Mouse (Mus musculus): ENCODE results near the gene Stag2. TPM values are rescaled to one million over a fixed set of nuclear protein-coding genes. Genes with fewer than 3 reads are reported as not detected.

Stag2 gene
- polyA plus RNA-seq (2015; fragmentation: Nextera tagmentation; extraction: Ambion mirVana), result 28.6 and 31.7 TPM in 2 replicates

DNA sequence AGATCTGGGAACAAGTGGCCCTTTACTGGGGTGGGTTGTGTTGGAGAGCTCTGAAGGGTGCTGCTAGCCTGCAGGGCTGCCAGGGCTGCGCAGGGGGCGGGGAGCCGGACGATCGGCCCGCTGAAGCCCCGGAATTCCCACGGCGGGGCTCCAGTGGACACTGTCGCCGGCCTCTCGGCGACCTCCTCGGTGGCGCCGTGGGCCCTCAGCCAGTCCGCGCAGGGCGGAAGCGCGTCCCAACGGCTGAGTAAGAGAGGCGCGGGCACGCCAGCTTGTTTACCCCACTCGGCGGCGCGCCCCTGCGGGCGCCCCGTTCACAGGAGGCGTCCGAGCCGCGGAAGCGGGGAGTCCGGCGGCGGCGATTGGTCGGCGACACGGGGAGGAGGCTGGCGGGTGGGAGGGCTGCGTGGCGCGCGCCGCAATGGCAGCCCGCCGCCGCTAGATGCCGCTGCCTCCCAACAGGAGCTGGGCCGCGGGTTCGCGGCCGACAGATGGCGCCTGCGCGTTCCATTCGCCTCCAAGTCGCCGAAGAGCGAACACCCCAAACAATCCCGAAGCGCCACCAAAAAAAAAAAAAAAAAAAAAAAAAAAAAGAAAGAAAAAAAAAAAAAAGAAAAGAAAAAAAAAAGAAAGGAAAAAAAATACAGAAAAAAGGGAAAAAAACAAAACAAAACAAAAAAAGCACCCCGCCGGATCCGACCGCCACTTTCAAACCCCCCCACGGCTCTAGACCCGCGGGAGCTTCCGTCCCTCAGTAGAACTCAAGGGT is at the start of gene Stag2:
Gene Stag2 (plus strand): TSS at position 530 of the 769 bp plus-strand sequence.
- peak within 1 kb of the TSS; percentile 94 for H3K27ac ChIP-seq (ENCODE audit: low read length)

DNA sequence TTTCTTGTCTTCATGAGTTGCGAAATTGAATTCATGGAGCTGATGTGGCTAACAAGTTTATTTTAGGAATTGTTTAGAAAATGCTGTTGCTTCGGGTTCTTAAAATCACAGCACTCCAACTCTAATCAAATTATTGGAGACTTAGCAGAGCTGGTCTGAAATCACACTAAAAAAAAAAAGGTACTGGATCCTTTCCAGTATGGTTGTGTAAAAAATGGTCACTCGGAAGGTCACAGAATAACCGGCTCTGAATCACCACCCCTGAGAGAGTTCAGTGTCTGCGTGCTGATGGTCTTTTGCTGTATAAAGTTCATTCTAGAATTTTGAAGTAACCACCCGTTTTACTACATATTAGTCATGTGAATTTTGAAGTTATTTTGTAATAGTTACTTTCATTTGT is 42.0 kb upstream of the Stag2 start:
- H3K27me3 ChIP-seq (ENCODE audit: control insufficient read depth, insufficient read depth, low read depth, low read length), result no peaks in the 10 kb centered on the region
- H3K27ac ChIP-seq (ENCODE audit: low read length), result no peak overlapping the region
- WGBS (ENCODE audit: insufficient replicate concordance), result 69% methylated on average over 6 of the region's 6 CpGs

More for the DNA sequence above, at the start of gene Stag2:
- Histone ChIP-seq H3K36me3 (ENCODE audit: control insufficient read depth, insufficient read depth) (no peaks in the 10 kb centered on the region), H3K9ac (ENCODE audit: low read depth, low read length) (peak within 1 kb of the TSS; percentile 92), H3K4me3 (ENCODE audit: low read depth, low read length) (peak within 1 kb of the TSS; percentile 76), H3K4me2 (ENCODE audit: low read depth, low read length) (peak within 1 kb of the TSS; percentile 56), H3K27me3 (ENCODE audit: control insufficient read depth, insufficient read depth, low read depth, low read length) (no peaks in the 10 kb centered on the region), H3K4me1 (ENCODE audit: control insufficient read depth, low read depth, low read length) (peaks cover 4% of the 10 kb centered on the region), H3K9me3 (replicated peaks; ENCODE audit: control insufficient read depth, low read length) (no peaks in the 10 kb centered on the region)
- ATAC-seq (ENCODE audit: low read depth), result peak; percentile 86
- 12% methylated on average over 65 of the region's 76 CpGs for WGBS (ENCODE audit: insufficient replicate concordance)

DNA sequence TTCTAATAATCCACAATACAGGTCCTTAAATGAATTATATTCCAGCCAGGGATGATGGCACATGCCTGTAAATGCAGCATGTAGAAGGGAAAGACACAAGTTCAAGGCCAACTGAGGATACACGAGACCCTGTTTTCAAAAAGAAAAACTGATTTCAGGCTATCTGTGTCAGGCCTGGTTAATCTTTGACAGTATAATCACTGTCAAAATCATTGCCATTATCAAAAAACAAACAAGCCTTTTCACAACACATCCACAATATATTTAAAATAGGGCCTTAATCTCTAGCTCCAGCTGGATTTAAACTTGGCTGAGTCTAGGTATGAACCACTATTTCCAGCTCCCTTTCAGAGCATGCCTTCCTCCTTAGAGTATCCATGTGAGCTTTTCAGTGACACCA is 38.5 kb upstream of the Stag2 start:
- WGBS (ENCODE audit: insufficient replicate concordance), result 47% methylated on average over 1 of the region's 1 CpGs
- Histone ChIP-seq H3K27ac (ENCODE audit: low read length) (peak overlapping the region; percentile 30; the same call in 1 of the 2 replicates), H3K27me3 (ENCODE audit: control insufficient read depth, insufficient read depth, low read depth, low read length) (no peaks in the 10 kb centered on the region), H3K9me3 (replicated peaks; ENCODE audit: control insufficient read depth, low read length) (no peaks in the 10 kb centered on the region), H3K4me3 (ENCODE audit: low read depth, low read length) (no peak overlapping the region), H3K4me1 (ENCODE audit: control insufficient read depth, low read depth, low read length) (no peaks in the 10 kb centered on the region), H3K4me2 (ENCODE audit: low read depth, low read length) (no peak overlapping the region), H3K36me3 (ENCODE audit: control insufficient read depth, insufficient read depth) (peaks cover 9% of the 10 kb centered on the region; the same call in 1 of the 2 replicates), H3K9ac (ENCODE audit: low read depth, low read length) (no peak overlapping the region)
- ATAC-seq (ENCODE audit: low read depth), result peak; percentile 41; the same call in 1 of the 2 replicates

More for the DNA sequence above, 42.0 kb upstream of the Stag2 start:
- Histone ChIP-seq H3K4me3 (ENCODE audit: low read depth, low read length) (no peak overlapping the region), H3K36me3 (ENCODE audit: control insufficient read depth, insufficient read depth) (peaks cover 9% of the 10 kb centered on the region; the same call in 1 of the 2 replicates), H3K4me1 (ENCODE audit: control insufficient read depth, low read depth, low read length) (no peaks in the 10 kb centered on the region), H3K4me2 (ENCODE audit: low read depth, low read length) (no peak overlapping the region), H3K9ac (ENCODE audit: low read depth, low read length) (no peak overlapping the region), H3K9me3 (replicated peaks; ENCODE audit: control insufficient read depth, low read length) (no peaks in the 10 kb centered on the region)
- no peak for ATAC-seq (ENCODE audit: low read depth)

DNA sequence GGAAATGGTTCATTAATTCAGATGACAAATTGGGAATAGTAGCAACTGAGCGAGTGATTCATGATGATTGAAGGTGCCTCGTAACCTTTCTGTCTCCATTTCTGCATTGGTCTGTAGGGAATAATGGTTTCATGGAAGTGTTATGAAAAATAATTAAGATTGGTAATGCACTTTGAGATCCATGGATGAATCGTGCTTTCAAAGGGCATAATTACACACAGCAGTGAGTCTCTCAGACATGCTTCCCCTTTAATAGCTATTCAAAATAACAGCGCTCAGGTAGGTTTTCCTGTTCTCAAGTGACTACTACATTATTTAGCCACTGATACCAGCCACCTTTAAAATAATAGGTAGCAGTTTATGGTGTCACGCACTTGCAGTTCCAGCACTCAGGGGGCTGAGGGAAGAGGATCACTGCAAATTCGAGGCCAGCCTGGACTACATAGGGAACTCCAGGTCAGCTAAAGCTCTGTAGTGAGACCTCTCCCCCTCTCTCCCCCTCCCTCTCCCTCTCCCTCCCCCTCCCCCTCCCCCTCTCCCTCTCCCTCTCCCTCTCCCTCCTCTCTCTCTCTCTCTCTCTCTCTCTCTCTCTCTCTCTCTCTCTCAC is 29.6 kb upstream of the Stag2 start:
- Histone ChIP-seq H3K27me3 (ENCODE audit: control insufficient read depth, insufficient read depth, low read depth, low read length) (no peaks in the 10 kb centered on the region), H3K9me3 (replicated peaks; ENCODE audit: control insufficient read depth, low read length) (no peaks in the 10 kb centered on the region), H3K4me3 (ENCODE audit: low read depth, low read length) (no peak overlapping the region), H3K36me3 (ENCODE audit: control insufficient read depth, insufficient read depth) (no peaks in the 10 kb centered on the region), H3K4me2 (ENCODE audit: low read depth, low read length) (no peak overlapping the region), H3K27ac (ENCODE audit: low read length) (no peak overlapping the region), H3K9ac (ENCODE audit: low read depth, low read length) (no peak overlapping the region), H3K4me1 (ENCODE audit: control insufficient read depth, low read depth, low read length) (no peaks in the 10 kb centered on the region)
- 73% methylated on average over 6 of the region's 6 CpGs for whole genome bisulfite sequencing (ENCODE audit: insufficient replicate concordance)
- ATAC-seq (ENCODE audit: low read depth), result no peak

DNA sequence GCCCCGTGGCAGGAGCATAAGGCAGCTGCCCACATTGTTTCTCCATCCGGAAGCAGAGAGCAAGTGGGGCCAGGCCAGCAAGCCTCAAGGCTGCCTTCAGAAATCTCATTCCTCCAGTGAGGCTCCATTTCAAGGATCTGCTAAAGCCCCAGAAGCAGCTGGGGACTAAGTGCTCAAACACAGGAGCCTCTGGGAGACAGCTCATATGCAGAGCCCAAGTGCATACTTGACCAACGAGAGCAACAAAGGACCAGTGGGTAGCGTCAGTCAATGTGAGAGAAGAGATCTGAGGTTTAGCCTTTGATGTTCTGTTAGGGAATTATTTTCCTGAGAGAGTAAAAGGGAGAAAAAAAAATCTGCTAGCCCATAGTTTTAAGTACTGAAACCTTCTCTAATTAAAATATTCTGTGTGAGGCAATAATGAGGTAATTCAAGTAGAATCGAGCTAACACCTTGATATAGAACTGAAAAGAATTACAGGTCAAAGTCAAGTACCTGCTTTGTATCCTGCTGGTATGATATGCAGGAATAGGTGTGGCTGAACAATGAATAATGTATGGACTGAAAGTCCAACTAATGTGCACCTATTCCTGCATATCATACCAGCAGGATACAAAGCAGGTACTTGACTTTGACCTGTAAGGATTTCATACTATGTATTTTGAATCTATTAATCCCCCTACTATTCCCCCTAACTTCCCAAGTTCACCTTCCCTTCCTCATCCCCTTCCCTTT is 24.0 kb upstream of the Stag2 start:
- no peaks in the 10 kb centered on the region for H3K27me3 ChIP-seq (ENCODE audit: control insufficient read depth, insufficient read depth, low read depth, low read length)
- ATAC-seq (ENCODE audit: low read depth), result no peak
- H3K9ac ChIP-seq (ENCODE audit: low read depth, low read length), result no peak overlapping the region
- H3K36me3 ChIP-seq (ENCODE audit: control insufficient read depth, insufficient read depth), result no peaks in the 10 kb centered on the region
- H3K27ac ChIP-seq (ENCODE audit: low read length), result no peak overlapping the region
- WGBS (ENCODE audit: insufficient replicate concordance), result 51% methylated on average over 5 of the region's 5 CpGs
- H3K4me1 ChIP-seq (ENCODE audit: control insufficient read depth, low read depth, low read length), result no peaks in the 10 kb centered on the region
- no peaks in the 10 kb centered on the region for H3K9me3 ChIP-seq (replicated peaks; ENCODE audit: control insufficient read depth, low read length)
- H3K4me2 ChIP-seq (ENCODE audit: low read depth, low read length), result no peak overlapping the region
- no peak overlapping the region for H3K4me3 ChIP-seq (ENCODE audit: low read depth, low read length)

DNA sequence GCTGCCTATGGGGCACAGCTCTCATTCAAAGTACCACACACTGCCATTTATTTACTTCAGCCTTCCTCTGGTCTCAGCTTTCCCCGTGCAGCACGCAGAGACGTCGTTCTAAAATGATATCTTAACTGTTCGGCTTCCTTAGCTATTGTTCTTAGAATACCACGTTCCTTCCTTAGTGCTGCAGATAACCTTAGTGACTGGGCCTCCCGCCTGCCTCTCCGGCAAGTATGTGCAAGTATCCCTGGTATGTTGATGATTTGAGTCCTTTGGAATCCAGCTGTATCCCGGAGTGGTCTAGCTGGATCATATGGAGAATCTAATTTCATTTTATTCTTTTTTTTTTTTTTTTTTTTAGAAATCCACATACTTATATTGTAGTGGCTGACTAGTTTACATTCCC is 9.2 kb upstream of the Stag2 start:
- ATAC-seq (ENCODE audit: low read depth), result peak; percentile 16; the same call in 1 of the 2 replicates
- H3K27ac ChIP-seq (ENCODE audit: low read length), result no peak overlapping the region

DNA sequence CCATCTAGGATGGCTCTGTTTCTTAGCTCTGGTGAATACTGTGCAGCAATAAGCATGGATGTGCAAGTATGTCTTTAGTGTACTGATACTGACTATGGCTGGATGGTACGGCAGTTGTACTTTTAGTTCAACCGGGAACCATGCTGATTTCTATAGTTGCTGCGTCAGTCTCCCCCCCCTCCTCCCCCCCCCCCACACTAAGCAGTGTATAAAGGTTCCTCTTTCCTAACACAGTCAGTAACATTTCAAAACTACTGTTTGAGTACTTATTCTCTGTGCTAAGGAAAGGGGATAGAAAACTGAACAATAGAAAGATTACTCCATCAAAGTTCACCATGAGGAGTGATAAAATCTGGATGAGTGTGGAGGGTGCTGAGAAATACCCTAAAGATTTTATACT is 6.5 kb upstream of the Stag2 start:
- H3K27me3 ChIP-seq (ENCODE audit: control insufficient read depth, insufficient read depth, low read depth, low read length), result no peaks in the 10 kb centered on the region
- H3K4me2 ChIP-seq (ENCODE audit: low read depth, low read length), result no peak overlapping the region
- H3K36me3 ChIP-seq (ENCODE audit: control insufficient read depth, insufficient read depth), result no peaks in the 10 kb centered on the region
- H3K9me3 ChIP-seq (replicated peaks; ENCODE audit: control insufficient read depth, low read length), result no peaks in the 10 kb centered on the region
- no peak overlapping the region for H3K27ac ChIP-seq (ENCODE audit: low read length)
- no peak for ATAC-seq (ENCODE audit: low read depth)
- no peaks in the 10 kb centered on the region for H3K4me1 ChIP-seq (ENCODE audit: control insufficient read depth, low read depth, low read length)
- H3K9ac ChIP-seq (ENCODE audit: low read depth, low read length), result no peak overlapping the region
- 50% methylated on average over 3 of the region's 3 CpGs for WGBS (ENCODE audit: insufficient replicate concordance)
- no peak overlapping the region for H3K4me3 ChIP-seq (ENCODE audit: low read depth, low read length)

More for the DNA sequence above, 9.2 kb upstream of the Stag2 start:
- Histone ChIP-seq H3K4me1 (ENCODE audit: control insufficient read depth, low read depth, low read length) (no peaks in the 10 kb centered on the region), H3K9me3 (replicated peaks; ENCODE audit: control insufficient read depth, low read length) (no peaks in the 10 kb centered on the region), H3K27me3 (ENCODE audit: control insufficient read depth, insufficient read depth, low read depth, low read length) (no peaks in the 10 kb centered on the region), H3K4me2 (ENCODE audit: low read depth, low read length) (no peak overlapping the region), H3K36me3 (ENCODE audit: control insufficient read depth, insufficient read depth) (no peaks in the 10 kb centered on the region), H3K9ac (ENCODE audit: low read depth, low read length) (no peak overlapping the region), H3K4me3 (ENCODE audit: low read depth, low read length) (no peak overlapping the region)
- WGBS (ENCODE audit: insufficient replicate concordance), result 41% methylated on average over 9 of the region's 9 CpGs

DNA sequence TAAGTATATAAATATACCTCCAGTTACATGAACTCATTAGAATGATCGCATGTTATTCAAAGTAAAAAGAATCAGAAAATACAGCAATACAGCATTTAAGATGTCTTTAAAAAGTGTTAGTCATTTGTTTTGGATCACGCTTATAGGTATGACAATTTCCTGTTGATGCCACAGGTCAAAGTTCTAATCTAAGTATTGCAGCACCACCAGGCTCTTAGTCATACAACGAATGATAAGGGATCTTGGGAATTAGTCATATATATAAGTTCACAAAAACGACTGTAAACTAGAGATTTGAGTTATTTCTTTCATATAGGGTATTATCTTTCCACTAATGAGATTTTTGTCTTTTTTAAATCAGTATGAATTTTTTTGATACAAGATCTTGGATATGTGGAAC is 5.1 kb upstream of the Stag2 start:
- Histone ChIP-seq H3K4me1 (ENCODE audit: control insufficient read depth, low read depth, low read length) (peaks cover 4% of the 10 kb centered on the region), H3K27me3 (ENCODE audit: control insufficient read depth, insufficient read depth, low read depth, low read length) (no peaks in the 10 kb centered on the region), H3K27ac (ENCODE audit: low read length) (no peak overlapping the region), H3K4me3 (ENCODE audit: low read depth, low read length) (no peak overlapping the region), H3K9me3 (replicated peaks; ENCODE audit: control insufficient read depth, low read length) (no peaks in the 10 kb centered on the region), H3K4me2 (ENCODE audit: low read depth, low read length) (no peak overlapping the region), H3K9ac (ENCODE audit: low read depth, low read length) (no peak overlapping the region), H3K36me3 (ENCODE audit: control insufficient read depth, insufficient read depth) (no peaks in the 10 kb centered on the region)
- no peak for ATAC-seq (ENCODE audit: low read depth)
- WGBS (ENCODE audit: insufficient replicate concordance), result 42% methylated on average over 4 of the region's 4 CpGs
